Mouse (Mus musculus) urinary bladder, postnatal 4 days (tissue): ENCODE data around the gene Rabepk.
"Not testable (repeated sequence)": the region's sequence is repeated elsewhere in the genome, so short reads cannot be mapped to it uniquely, and the experiment has no call there.

Source experiments
- DNase-seq, 2 experiments: peaks; one replicate each; pipeline ENCODE4 v3.0.0; 2021 to 2022; ENCODE audit warnings: low spot score in 2 of 2

Rabepk gene

GRCm38 (mm10) chr2:34804172-34804571 lies 4.5 kb upstream of the Rabepk start:
- no peak for DNase-seq

DNA sequence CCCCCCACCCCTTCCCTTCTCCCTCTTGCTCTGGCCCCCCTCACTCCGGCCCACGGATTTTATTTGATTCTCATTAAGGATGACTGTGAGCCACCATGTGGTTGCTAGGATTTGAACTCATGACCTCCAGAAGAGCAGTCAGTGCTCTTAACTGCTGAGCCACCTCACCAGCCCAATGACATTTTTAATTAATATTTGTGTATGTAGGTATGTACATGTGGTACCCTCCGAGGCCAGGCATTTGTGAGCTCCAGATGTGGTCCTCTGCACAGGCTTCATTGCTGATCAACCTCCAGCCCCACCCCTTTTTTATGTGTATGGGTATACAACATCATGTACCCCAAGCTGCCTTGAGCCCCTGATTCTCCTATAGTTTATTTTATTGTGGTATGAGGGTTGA lies 4.0 kb upstream of the Rabepk start:
- no peak for DNase-seq

DNA sequence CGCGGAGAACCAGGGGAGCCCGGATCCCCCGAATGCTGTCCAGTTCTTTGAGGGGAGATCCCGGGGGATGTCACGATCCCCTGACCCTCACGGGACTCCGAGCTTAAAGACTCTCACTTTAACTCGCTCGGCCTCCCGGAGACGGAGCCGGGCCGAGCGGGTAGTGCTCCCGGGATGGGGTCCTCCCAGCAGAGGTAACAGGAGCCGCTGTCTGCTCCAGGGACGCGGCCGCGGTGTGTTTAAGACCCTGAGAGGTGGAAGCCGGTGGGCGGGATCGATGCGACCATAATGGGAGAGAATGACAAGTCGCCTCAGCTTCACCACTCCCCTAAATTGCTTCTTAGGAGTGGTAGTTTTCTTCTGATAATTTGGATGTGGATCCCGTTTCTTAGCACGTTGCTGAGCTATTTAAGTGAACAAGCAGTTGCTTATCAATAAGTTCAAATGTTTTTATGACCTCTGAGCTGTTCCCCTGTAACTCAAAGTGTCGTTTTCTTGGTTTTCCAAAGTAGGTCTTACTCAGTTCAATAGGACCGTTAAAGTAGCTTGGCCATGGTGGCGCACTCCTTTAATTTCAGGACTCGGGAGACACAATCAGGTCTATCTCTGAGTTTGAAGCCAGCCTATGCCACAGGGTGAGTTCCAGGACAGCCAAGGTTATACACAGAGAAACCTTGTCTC lies 3.0 kb upstream of the Rabepk start:
- DNase-seq: peak in 1 of 2 experiments; percentile 29

DNA sequence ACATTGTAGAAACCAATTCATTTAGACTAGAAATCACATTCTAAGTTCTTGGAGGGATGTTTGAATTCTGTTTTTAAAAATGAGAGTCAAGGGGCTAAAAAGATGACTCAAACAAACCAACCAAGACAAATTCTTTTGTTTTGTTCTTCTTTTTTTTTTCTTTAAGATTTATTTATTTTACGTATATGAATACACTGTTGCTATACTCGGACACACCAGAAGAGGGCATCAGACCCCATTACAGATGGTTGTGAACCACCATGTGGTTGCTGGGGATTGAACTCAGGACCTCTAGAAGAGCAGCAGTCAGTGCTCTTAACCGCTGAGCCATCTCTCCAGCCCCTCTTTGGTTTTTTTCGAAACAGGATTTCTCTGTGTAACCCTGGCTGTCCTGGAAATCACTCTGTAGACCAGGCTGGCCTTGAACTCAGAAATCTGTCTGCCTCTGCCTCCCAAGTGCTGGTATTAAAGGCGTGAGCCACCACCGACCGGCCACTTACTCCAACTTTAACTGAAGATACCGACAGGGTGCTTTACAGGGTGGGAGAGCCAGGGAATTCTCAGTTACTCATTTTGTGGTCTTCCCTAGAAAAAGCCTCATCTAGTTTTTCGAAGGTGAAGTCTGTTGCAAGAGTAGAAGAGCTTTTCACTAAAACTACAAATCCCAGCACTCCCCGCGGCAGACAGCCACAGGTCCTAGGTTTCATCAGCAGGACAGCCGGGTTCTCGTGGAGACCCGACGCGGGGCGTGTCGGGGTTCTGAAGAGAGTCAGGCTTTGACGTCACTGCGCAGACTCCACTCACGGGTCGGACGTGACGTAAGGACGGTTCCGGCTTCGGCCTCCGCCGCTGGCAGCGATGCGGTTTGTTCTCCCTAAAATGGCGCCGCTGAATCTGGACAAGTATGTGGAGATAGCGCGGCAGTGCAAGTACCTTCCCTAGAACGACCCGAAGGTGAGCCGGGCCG lies 2.1 kb upstream of the Rabepk start:
- peak; percentile 95 to 97 for DNase-seq

DNA sequence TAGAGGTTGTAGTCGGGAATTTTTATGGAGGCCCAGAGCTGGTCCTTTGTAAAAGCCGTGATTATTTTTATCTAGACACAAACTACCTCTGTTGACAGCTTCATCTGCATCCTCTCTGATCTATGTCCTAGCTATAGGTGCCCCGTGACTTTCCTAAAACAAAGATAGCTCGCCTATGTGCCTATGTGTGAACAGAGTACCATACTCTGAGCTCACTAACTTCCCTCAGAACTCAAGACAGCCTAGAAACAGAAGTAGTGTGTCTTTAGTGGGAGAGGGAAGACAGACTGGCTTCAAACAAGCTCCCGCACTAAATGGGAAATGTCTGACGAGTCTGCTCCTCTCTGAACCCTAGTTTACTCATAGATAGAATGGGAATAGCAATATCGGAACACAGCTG lies 659 bp upstream of the Rabepk start:
- DNase-seq: no peak

- no peak for DNase-seq
Measured at GRCm38 (mm10) chr2:34795426-34795825, 4.3 kb downstream of the Rabepk start.

DNA sequence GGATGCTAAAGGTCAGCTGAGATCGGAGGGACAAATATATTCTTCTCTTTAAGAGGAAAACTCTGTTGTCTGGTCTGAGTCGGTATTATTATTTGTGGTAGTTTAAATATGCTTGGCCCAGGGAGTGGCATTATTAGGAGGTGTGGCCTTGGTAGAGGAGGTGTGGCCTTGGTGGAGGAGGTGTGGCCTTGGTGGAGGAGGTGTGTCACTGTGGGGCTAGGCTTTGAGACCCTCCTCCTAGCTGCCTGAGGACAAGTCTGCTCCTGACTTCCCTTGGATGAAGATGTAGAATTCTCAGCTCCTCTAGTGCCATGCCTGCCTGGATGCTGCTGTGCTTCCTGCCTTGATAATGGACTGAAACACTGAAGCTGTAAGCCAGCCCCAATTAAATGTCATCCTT lies 5.2 kb downstream of the Rabepk start:
- DNase-seq: no peak

DNA sequence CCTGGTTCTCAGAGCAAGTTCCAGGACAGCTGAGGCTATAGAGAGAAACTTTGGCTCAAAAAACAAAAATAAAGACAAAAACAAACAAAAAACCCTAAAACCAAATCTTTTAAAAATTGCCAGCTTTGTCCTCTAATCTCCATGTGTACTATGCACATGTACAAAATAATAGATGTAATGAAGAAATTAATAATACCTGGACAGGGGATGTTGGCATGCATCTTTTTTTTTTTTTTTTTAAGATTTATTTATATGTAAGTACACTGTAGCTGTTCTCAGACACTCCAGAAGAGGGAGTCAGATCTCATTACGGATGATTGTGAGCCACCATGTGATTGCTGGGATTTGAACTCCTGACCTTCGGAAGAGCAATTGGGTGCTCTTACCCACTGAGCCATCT lies 7.2 kb downstream of the Rabepk start:
- not testable (repeated sequence) for DNase-seq

DNA sequence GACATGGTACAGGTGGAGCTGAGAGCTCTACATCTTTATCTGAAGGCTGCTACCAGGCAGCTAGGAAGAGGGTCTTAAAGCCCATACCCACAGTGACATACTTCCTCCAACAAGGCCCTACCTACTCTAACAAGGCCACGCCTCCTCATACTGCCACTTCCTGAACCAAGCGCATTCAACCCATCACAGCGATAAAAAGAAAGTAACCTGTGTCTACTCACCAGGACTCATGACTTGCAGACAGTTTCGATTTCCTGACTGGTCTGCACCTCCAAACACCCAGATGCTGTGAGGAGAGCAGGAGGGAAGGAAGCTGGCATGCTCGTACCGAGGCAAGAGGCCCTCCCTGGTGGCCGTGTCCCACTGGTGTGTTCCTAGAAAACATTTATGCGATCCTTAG lies 9.4 kb downstream of the Rabepk start:
- DNase-seq: no peak

DNA sequence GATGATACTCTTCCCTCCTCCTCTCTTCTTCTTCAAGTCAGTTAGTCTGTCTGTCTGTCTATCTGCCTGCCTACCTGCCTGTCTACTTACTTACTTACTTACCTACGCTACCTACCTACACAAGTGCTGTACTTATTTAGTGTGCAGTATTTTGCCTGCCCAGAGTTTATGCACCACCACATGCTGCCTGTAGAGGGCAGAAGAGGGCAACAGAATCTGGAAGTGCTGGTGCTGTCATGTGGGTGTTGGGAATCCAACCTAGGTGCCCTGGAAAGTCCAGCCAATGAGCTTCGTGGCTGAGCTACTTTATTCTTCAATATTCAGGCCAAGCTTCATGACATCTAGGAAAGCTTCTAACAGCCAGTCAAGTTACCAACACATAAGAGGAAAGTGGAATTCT lies 15.6 kb downstream of the Rabepk start:
- no peak for DNase-seq

DNA sequence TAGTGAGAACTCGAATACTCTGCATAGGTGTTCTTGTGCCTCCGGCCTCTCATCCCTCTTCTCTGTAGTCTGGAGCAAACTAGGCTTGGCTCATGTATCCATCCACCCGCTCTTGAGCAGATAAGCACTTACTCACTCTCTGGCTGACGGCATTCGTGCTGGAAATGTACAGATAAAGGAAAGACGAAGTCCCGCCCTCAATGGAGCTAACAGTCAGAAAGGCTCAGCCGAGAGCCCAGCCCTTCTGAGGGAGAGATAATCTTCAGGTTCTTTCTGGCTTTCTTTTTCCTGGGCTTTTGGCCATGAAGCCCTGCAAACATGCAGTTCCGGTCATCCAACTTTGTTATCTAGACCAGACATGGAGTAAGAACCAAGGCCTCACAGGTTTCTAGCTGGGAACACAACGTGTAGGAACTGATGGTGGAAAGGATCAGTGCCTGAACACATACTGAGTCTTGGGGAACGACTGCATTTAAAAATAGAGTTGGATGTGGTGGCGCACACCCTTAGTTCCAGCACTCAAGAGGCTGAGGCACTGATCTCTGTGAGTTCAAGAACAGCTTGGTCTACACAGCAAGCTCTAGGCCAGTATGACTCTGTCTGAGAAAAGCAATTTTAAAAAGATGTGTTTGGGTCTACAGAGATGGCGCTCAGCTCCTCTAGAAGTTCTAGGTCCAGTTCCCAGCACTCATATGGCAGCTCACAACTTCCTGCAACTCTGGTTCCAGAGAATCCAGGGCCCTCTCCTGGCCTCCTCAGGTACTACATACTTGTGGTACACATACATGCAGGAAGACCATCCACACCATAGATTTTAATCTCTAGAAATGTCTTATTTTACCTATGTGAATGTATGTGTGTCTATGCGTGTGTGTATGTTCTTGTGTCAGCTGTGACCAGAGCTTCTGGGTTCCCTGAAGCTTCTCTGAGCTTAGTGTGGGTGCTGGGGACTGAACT lies 16.4 kb downstream of the Rabepk start:
- no peak for DNase-seq

GRCm38 (mm10) chr2:34777237-34777868 lies 22.4 kb downstream of the Rabepk start:
- DNase-seq: no peak

- no peak for DNase-seq
Measured at GRCm38 (mm10) chr2:34774493-34774892, 25.2 kb downstream of the Rabepk start.

DNA sequence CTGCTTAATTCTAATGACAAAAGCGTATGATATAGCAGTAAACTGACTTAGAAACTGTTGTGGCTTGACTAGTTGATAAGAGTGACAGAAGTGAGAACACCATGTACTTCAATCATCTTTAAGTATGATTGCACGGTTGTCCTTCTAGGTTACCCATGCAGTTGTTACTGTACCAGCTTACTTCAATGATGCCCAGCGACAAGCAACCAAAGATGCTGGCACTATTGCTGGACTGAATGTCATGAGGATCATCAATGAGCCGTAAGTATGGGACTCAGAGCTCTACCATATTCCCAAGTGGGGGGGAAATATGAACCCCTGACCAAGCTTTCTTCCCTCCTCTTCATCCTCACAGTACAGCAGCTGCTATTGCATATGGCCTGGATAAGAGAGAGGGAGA lies 26.0 kb downstream of the Rabepk start:
- DNase-seq: no peak

DNA sequence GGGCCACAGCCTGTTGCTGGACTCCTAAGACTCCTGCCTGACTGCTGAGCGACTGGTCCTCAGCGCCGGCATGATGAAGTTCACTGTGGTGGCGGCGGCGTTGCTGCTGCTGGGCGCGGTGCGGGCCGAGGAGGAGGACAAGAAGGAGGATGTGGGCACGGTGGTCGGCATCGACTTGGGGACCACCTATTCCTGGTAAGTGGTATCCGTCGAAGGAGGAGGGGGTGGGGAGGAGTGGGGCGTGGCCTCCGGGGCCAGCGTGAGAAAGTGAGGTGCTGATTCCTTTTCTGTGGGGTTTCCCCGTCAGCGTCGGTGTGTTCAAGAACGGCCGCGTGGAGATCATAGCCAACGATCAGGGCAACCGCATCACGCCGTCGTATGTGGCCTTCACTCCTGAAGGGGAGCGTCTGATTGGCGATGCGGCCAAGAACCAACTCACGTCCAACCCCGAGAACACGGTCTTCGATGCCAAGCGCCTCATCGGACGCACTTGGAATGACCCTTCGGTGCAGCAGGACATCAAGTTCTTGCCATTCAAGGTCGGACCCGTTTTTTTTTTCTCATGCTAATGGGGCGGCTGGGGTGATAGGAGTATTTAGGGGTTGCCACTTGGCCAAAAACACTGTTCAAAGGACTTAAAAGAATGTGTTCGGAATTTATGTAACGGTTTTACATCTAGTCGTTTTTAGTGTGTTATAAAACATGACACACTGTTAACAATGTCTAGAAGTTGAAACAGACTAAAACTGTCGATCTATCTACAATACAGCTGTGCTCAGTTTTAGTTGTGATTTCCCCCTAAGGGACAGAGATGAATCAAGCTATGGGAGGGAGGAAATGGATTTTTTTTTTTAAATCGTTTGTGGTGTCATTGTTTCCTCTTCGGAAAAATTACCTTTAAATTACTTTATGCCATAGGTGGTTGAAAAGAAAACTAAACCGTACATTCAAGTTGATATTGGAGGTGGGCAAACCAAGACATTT lies 27.2 kb downstream of the Rabepk start:
- DNase-seq: no peak

DNA sequence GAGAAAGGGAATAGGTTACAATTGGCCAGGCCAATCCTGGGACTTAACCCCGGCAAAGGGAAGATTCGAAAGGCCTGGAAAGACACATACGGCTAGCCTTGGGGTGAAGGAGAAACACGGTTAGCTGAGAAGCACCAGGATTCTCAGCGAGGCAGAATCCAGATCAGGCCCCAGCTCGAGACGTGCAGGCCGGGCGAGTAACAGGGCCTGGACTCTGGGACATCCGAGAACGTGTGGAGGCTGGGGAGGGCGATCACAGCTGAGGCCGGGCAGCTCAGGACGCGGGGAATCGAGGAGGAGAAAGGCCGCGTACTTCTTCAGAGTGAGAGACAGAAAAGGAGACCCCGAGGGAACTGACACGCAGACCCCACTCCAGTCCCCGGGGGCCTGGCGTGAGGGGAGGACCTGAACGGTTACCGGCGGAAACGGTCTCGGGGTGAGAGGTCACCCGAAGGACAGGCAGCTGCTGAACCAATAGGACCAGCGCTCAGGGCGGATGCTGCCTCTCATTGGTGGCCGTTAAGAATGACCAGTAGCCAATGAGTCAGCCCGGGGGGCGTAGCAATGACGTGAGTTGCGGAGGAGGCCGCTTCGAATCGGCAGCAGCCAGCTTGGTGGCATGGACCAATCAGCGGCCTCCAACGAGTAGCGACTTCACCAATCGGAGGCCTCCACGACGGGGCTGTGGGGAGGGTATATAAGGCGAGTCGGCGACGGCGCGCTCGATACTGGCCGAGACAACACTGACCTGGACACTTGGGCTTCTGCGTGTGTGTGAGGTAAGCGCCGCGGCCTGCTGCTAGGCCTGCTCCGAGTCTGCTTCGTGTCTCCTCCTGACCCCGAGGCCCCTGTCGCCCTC lies 28.1 kb downstream of the Rabepk start, which contains the start of gene Hspa5:
TSS of gene Hspa5 (plus strand) at position 603 of the 859 bp plus-strand sequence.
- peak; percentile 99 for DNase-seq

DNA sequence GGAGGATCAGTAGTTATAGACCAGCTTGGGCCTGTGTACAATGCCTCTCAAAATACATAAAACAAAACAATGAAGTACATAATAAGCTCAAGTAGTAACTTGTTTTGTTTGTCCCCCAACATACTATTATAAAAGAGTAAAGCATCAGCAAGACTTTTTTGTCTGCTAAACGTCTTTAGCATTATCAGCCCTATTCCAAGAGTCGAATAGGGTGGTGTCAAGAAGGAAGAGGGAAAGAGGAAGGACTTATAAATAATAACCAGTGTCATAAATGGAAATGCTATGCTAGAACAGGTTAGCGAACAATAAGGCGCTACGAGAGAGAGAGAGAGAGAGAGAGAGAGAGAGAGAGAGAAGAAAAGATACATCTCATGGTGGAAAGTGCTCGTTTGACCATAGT lies 28.8 kb downstream of the Rabepk start:
- no peak for DNase-seq

- DNase-seq: no peak
Measured at GRCm38 (mm10) chr2:34770049-34770448, 29.7 kb downstream of the Rabepk start.

- no peak for DNase-seq
Measured at GRCm38 (mm10) chr2:34764801-34765200, 34.9 kb downstream of the Rabepk start.
